Mouse (Mus musculus): ENCODE data around the gene Lin28b. TPM values are rescaled to one million over a fixed set of nuclear protein-coding genes. Genes with fewer than 3 reads are reported as not detected.

Gene Lin28b
- polyA plus RNA-seq, 1 experiment from 2014 or later, result 16.1 TPM

DNA sequence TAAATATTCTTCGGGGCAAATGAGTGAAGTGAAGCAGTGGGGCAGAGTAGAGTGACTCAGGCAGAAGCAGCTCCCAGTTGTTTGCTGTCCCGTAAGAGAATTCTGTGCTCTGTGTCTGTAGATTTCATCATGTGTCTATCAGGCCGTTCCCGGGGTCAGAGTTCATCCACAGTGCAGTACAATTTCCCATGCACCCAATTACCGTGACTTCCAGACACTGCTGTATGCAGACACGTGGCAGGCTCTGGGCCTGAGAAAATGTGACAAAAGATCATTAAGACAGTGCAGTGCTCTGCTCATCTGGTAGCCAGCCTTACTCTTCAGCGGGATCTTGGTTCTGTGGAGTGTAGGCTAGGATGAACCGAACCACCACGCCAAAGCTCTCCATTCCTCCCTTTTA is 141.0 kb downstream of the Lin28b start:
- Histone ChIP-seq H3K4me2 (no peak overlapping the region), H3K4me1 (no peaks in the 10 kb centered on the region), H3K4me3 (replicated peaks) (no peak overlapping the region), H3K36me3 (replicated peaks) (no peaks in the 10 kb centered on the region), H3K27me3 (no peaks in the 10 kb centered on the region), H3K9me3 (no peaks in the 10 kb centered on the region), H3K9ac (no peak overlapping the region), H3K27ac (no peak overlapping the region)
- 89% methylated on average over 9 of the region's 9 CpGs for WGBS
- ATAC-seq (ENCODE audit: low FRiP score), result no peak

DNA sequence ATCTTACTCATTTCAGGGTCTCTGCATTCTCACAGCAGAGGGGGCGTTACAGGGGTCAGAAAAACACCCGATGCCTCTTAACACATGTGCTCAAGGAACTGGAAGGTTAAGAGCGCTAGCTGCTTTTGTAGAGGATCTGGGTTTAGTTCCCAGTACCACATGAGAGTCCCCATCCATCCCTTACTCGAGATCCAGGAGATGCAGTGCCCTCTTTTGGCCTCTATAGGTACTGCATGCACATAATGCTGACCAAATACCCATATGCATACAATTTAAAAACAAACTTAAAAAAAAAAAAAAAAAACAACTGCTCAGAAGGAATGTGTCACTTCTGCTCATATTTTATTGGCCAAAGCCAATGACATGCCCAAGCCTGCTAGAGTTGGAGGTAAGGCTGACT is 141.8 kb downstream of the Lin28b start:
- Histone ChIP-seq H3K27me3 (no peaks in the 10 kb centered on the region), H3K4me1 (no peaks in the 10 kb centered on the region), H3K4me3 (replicated peaks) (no peak overlapping the region), H3K36me3 (replicated peaks) (no peaks in the 10 kb centered on the region), H3K27ac (no peak overlapping the region), H3K9me3 (no peaks in the 10 kb centered on the region), H3K9ac (no peak overlapping the region), H3K4me2 (no peak overlapping the region)
- no peak for ATAC-seq (ENCODE audit: low FRiP score)
- 83% methylated on average over 4 of the region's 4 CpGs for WGBS

DNA sequence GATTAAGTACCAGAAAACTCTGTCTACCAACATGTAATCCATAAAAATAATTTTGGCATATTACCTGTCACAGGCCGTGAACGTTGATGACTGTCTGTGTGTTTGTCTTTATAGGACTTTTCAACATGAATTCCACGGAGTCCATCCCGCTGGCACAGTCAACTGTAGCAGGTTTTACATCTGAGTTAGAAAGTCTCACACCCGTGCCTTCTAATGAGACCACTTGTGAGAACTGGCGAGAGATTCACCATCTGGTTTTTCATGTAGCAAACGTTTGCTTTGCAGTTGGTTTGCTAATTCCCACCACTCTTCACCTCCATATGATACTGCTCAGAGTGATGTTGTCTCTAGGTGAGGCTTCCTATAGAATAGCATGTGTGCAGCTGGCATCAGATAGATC is 147.1 kb downstream of the Lin28b start:
- H3K4me3 ChIP-seq (replicated peaks), result no peak overlapping the region
- H3K27ac ChIP-seq, result no peak overlapping the region
- H3K36me3 ChIP-seq (replicated peaks), result no peaks in the 10 kb centered on the region
- no peaks in the 10 kb centered on the region; the same call in 1 of the 2 replicates for H3K4me1 ChIP-seq
- no peak overlapping the region for H3K9ac ChIP-seq
- H3K9me3 ChIP-seq, result no peaks in the 10 kb centered on the region
- no peak for ATAC-seq (ENCODE audit: low FRiP score)
- no peak overlapping the region for H3K4me2 ChIP-seq
- 83% methylated on average over 7 of the region's 7 CpGs for WGBS
- peaks cover 26% of the 10 kb centered on the region for H3K27me3 ChIP-seq

DNA sequence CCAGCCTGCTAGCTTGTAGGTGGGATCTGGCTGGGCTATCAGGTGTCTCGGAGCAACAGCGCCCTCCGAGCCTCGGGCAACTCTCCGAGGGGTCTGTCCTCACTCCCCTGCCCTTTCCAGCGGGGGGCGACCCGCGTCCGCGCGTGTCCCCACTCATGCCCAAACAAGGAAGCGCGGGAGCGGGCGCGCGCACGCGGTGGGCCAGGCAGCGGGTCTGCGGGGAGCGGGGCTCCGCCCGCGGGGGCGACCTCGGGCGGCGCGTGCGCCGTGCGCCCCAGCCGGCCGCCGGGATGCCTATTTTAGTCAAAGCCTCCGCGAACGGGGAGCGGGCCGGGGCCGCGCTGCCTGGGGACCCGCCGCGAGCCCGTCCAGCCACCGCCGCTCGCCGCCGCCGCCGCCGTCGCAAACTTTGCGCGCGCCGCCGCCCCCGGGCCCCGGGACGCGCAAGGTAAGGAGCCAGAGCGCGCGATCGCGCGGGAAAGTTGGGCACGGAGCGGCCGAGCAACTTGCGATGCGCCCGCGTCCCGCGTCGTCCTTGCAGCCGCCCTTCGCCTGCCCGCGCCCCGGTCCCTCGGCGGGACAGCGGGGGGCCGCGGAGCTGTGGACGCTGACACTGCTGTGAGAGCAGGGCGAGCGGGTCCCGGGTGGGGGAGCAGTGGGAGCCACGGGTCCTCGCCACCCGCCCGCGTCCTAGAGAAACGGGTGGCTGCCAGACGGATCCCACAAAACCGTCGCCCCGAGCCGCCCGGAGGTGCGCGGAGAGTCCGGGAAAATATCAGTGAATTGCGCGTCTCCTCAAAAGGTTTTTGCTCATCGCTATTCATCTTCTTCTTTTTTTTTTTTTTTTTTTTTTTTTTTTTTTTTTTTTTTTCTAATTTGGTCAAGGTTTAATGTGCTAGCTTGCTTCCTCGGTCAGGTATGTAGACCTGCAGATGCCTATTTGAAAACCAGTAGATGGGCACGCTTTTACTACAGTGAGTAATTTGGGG is 150.5 kb downstream of the Lin28b start, which contains the start of gene Bves:
Bves (plus strand) TSS at position 339 of the 989 bp plus-strand sequence.
- WGBS, result under 1% methylated on average over 76 of the region's 116 CpGs
- no peaks in the 10 kb centered on the region; the same call in 1 of the 2 replicates for H3K4me1 ChIP-seq
- peak; percentile 87 for ATAC-seq (ENCODE audit: low FRiP score)

DNA sequence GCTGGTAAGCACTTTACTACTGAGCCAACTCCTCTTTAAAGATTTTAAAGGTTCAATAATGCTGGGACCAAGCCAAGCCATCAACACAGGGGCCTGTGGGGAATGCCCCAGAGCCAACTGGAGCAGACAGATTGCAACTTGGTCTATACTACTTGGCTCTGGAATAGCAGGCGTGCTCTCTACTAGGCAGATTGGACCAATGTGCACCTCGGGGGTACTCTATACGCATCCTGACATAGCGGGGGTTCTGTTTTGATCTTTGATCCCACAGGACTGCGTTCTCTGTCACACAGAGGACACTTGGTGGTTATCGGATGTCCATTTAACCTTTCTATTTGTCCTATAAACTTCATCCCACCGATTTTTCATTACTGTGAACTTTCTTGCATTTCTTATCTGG is 151.3 kb downstream of the Lin28b start:
- peaks cover 40% of the 10 kb centered on the region for H3K27me3 ChIP-seq
- H3K36me3 ChIP-seq (replicated peaks), result no peaks in the 10 kb centered on the region
- no peak overlapping the region for H3K27ac ChIP-seq
- no peaks in the 10 kb centered on the region; the same call in 1 of the 2 replicates for H3K4me1 ChIP-seq
- H3K9me3 ChIP-seq, result no peaks in the 10 kb centered on the region
- peak overlapping the region; percentile 94 for H3K4me2 ChIP-seq
- peak overlapping the region; percentile 70 for H3K4me3 ChIP-seq (replicated peaks)
- ATAC-seq (ENCODE audit: low FRiP score), result no peak
- WGBS, result 26% methylated on average over 7 of the region's 7 CpGs
- H3K9ac ChIP-seq, result no peak overlapping the region

More for the DNA sequence above, 150.5 kb downstream of the Lin28b start, which contains the start of gene Bves:
- H3K4me3 ChIP-seq (replicated peaks), result peak within 1 kb of the TSS; percentile 70
- peak within 1 kb of the TSS; percentile 94 for H3K4me2 ChIP-seq
- H3K27ac ChIP-seq, result no peak within 1 kb of the TSS; the same call in 1 of the 2 replicates
- peak within 1 kb of the TSS; percentile 68 for H3K9ac ChIP-seq
- H3K27me3 ChIP-seq, result peaks cover 40% of the 10 kb centered on the region
- H3K36me3 ChIP-seq (replicated peaks), result no peaks in the 10 kb centered on the region
- H3K9me3 ChIP-seq, result no peaks in the 10 kb centered on the region

DNA sequence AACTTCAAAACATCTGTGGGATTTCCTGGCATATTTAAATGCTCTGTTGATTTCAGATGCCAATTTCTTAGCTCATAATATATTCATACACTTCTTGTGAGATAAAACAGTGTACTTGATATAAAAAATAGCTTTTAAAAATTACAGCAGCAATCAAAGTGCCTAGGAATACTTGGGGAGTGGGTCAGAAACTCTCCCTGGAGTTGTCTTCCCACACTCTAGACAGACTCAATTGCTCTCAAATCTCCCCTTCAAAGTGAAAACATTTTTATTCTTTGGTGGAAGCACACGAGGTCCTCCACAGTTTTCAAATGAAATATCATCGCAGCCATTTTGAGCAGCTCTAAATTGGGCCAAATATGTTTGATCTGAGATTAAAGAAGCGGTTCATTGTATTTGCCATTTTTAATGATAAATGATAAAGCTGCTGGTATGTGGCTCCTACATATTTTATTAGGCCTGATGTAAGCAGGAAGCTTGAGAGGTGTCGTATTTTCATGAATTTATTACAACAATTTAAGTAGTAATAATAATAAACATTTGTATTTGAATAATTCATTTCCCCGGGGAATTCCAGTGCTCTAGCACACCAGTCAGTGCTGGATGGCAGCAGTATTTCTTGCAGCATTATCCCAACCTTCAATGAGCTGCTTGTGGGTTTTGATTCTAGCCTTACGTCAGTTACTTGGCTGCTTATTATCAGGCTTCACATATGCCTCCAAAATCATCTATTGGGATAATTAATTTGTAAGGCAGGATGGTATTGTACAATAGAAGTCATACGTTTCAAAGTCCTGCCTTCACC is 157.8 kb downstream of the Lin28b start:
- Histone ChIP-seq H3K4me1 (peaks cover 4% of the 10 kb centered on the region), H3K27ac (no peak overlapping the region), H3K27me3 (peaks cover 7% of the 10 kb centered on the region), H3K36me3 (replicated peaks) (no peaks in the 10 kb centered on the region), H3K9me3 (no peaks in the 10 kb centered on the region), H3K9ac (no peak overlapping the region), H3K4me3 (replicated peaks) (no peak overlapping the region), H3K4me2 (no peak overlapping the region)
- no peak for ATAC-seq (ENCODE audit: low FRiP score)
- WGBS, result 82% methylated on average over 7 of the region's 7 CpGs

Other genes starting within 250 kb of the Lin28b start
- gene Bves, start 150.6 kb downstream of the Lin28b start, polyA plus RNA-seq (2016; fragmentation: Nextera tagmentation; extraction: Ambion mirVana), result 1.4 TPM in 2 replicates
- gene Hace1, start 91.4 kb upstream of the Lin28b start, polyA plus RNA-seq (2016; fragmentation: Nextera tagmentation; extraction: Ambion mirVana), result 22.7 and 24.8 TPM in 2 replicates

Measured in forebrain, embryonic 12.5 days (tissue).